8 mouse cellular contexts compared by ENCODE assay signal in the genomic region with DNA sequence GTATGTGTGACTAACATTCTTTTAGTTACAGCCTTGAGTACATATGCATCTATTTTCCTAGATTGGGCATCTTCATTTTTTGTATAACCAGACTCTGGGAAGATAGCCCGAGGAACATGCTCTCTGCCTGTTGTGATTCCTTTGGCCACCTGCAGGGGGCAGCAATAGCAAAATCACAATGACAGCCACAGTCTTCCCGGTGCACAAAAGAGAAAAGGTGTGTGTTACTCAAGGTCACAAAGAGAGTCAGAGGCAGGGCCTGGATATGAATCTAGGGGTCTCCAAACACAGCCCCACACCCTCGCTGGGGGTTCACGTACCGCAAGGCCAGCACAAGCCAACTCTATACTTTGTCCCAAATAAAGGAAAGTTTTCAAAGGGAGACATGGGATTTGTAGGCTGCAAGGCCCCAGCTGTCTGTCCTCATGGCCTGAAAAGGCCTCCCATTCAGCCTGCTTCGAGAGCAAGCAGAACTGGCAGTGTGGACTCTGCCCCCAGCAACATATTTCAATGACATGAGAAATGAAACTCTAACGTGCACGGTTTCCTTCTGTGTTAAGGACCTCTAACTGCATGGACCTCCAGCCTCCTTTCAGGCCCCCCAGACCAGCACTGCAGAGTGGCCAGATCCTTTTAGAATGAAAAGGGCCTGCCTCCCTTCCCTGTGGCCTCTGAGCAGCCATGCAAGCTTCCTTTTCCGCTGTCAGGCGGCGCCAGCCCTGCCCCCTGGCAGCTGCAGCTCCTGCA. TPM values are rescaled to one million over a fixed set of nuclear protein-coding genes. Genes with fewer than 3 reads are reported as not detected.
A peak's percentile ranks its signal among the peaks of the same experiment; 100 is the strongest.
DNase-seq lines count a peak whose midpoint lies in the region; ATAC-seq lines count a peak whose summit lies in the region.

No protein-coding gene starts in this region.

- 34% methylated on average over 11 of the region's 11 CpGs for WGBS in intestine, embryonic 16.5 days
- 38% methylated on average over 11 of the region's 11 CpGs for WGBS in liver, embryonic 12.5 days (ENCODE audit: insufficient replicate concordance)
- 31% methylated on average over 11 of the region's 11 CpGs for WGBS in neural tube, embryonic 12.5 days

- ATAC-seq in intestine, embryonic 16.5 days, result peak; percentile 84
- no peak for ATAC-seq in liver, embryonic 12.5 days
- peak; percentile 26; the same call in 1 of the 2 replicates for ATAC-seq in neural tube, embryonic 12.5 days (ENCODE audit: low FRiP score, low read depth)

- H3K4me2 ChIP-seq in intestine, embryonic 16.5 days (ENCODE audit: low read depth, low read length), result peak overlapping the region; percentile 26; the same call in 1 of the 2 replicates
- 0 out of 2 replicates have a peak overlapping the region, but pooled peaks have one; percentile 3 for H3K4me2 ChIP-seq in liver, embryonic 12.5 days
- H3K4me2 ChIP-seq in neural tube, embryonic 12.5 days (replicated peaks), result 0 out of 2 replicates have a peak overlapping the region, but pooled peaks have one; percentile 2

- no peaks in the 10 kb centered on the region for H3K36me3 ChIP-seq in intestine, embryonic 16.5 days (ENCODE audit: control insufficient read depth, insufficient read depth, low read length)
- H3K36me3 ChIP-seq in liver, embryonic 12.5 days, result no peaks in the 10 kb centered on the region
- no peaks in the 10 kb centered on the region for H3K36me3 ChIP-seq in neural tube, embryonic 12.5 days

- H3K27ac ChIP-seq in intestine, embryonic 16.5 days (ENCODE audit: low read length), result peak overlapping the region; percentile 81
- no peak overlapping the region for H3K27ac ChIP-seq in liver, embryonic 12.5 days
- H3K27ac ChIP-seq in neural tube, embryonic 12.5 days, result no peak overlapping the region; the same call in 1 of the 2 replicates

- H3K4me3 ChIP-seq in intestine, embryonic 16.5 days (ENCODE audit: low read length), result no peak overlapping the region
- no peak overlapping the region for H3K4me3 ChIP-seq in liver, embryonic 12.5 days
- no peak overlapping the region for H3K4me3 ChIP-seq in neural tube, embryonic 12.5 days

- H3K9ac ChIP-seq in intestine, embryonic 16.5 days (ENCODE audit: low read depth, low read length), result peak overlapping the region; percentile 50; the same call in 1 of the 2 replicates
- no peak overlapping the region for H3K9ac ChIP-seq in liver, embryonic 12.5 days
- H3K9ac ChIP-seq in neural tube, embryonic 12.5 days, result no peak overlapping the region

- DNase-seq in ovary, postnatal 10 days (ENCODE audit: low spot score), result peak; percentile 18
- DNase-seq in ovary, adult 18-20 months (ENCODE audit: low spot score), result no peak
- DNase-seq in cerebellum, adult 8-10 months, result peak; percentile 44
- peak; percentile 50 for DNase-seq in forelimb bud, embryonic 11.5 days (ENCODE audit: low read depth, low spot score)
- DNase-seq in testis, postnatal 10 days (ENCODE audit: low spot score), result peak; percentile 65

- no peaks in the 10 kb centered on the region for H3K27me3 ChIP-seq in intestine, embryonic 16.5 days (replicated peaks; ENCODE audit: control insufficient read depth, insufficient read depth, low read length)
- no peaks in the 10 kb centered on the region; the same call in 1 of the 2 replicates for H3K27me3 ChIP-seq in liver, embryonic 12.5 days (replicated peaks)
- no peaks in the 10 kb centered on the region for H3K27me3 ChIP-seq in neural tube, embryonic 12.5 days (replicated peaks)

- H3K9me3 ChIP-seq in intestine, embryonic 16.5 days (ENCODE audit: control insufficient read depth, low read length), result no peaks in the 10 kb centered on the region
- H3K9me3 ChIP-seq in liver, embryonic 12.5 days (replicated peaks), result no peaks in the 10 kb centered on the region
- H3K9me3 ChIP-seq in neural tube, embryonic 12.5 days, result no peaks in the 10 kb centered on the region

- H3K4me1 ChIP-seq in intestine, embryonic 16.5 days (ENCODE audit: control insufficient read depth, insufficient read depth, low read length), result peaks cover 9% of the 10 kb centered on the region
- H3K4me1 ChIP-seq in liver, embryonic 12.5 days, result no peaks in the 10 kb centered on the region
- H3K4me1 ChIP-seq in neural tube, embryonic 12.5 days, result peaks cover 23% of the 10 kb centered on the region

RNA-seq across cellular contexts. Expression of a gene that starts 15.5 kb away (rescaled TPM):
- polyA plus RNA-seq in intestine, embryonic 16.5 days (2015; fragmentation: Nextera tagmentation; extraction: Ambion mirVana), result 2.9 and 3.0 TPM in 2 replicates
- 1.1 and 1.4 TPM in 2 replicates for polyA plus RNA-seq in liver, embryonic 12.5 days (2016; fragmentation: Nextera tagmentation; extraction: Ambion mirVana)
- 9.0 and 10.0 TPM in 2 replicates for polyA plus RNA-seq in neural tube, embryonic 12.5 days (2016; fragmentation: Nextera tagmentation; extraction: Ambion mirVana)
